Mouse (Mus musculus): ENCODE data around the gene Lmln.

- TF ChIP-seq EP300 (IDR thresholded peaks at IDR 0.05; ENCODE audit: low read depth in 1 of 2, low read length in 2 of 2) (no peak), CTCF (IDR thresholded peaks at IDR 0.05 in 2 of 3, conservative IDR thresholded peaks at IDR 0.05 in 1 of 3; ENCODE audit: control insufficient read depth in 1 of 3, insufficient read depth in 1 of 3, low read depth in 2 of 3, low read length in 3 of 3, poor library complexity in 1 of 3, severe bottlenecking in 1 of 3) (no peak), HCFC1 (IDR thresholded peaks at IDR 0.05; ENCODE audit: low read depth, low read length) (no peak), E2F4 (IDR thresholded peaks at IDR 0.05; ENCODE audit: borderline replicate concordance, low read depth, low read length) (no peak), ZNF384 (IDR thresholded peaks at IDR 0.05; ENCODE audit: low read depth, low read length) (no peak)
Measured at GRCm38 (mm10) chr16:33082951-33083350, 20.6 kb downstream of the Lmln start.
